Mouse (Mus musculus) heart, adult 2 months (tissue): ENCODE data around the gene Mea1.

Source experiments
- CTCF ChIP-seq: fragments of 200-600 bp; IDR thresholded peaks from 2 replicates; pipeline ENCODE4 v1.8.1; 2022; ENCODE audit warnings: antibody characterized with exemption, mild to moderate bottlenecking, moderate library complexity
- POLR2A ChIP-seq: fragments of 200-500 bp; IDR thresholded peaks from 2 replicates; pipeline ENCODE4 v1.6.1; 2011; ENCODE audit warnings: mild to moderate bottlenecking, low read depth, low read length, control low read depth; ENCODE audit not compliant: insufficient read depth

- TF ChIP-seq POLR2A (no peak), CTCF (no peak)
These were observed 33.1 kb downstream of the Mea1 start for GRCm38 (mm10) chr17:46711612-46712271.
